7 mouse cellular contexts compared by ENCODE assay signal in genomic region chr9:108094998-108095411, GRCm38 (mm10). TPM values are rescaled to one million over a fixed set of nuclear protein-coding genes. Genes with fewer than 3 reads are reported as not detected.
DNase-seq lines count a peak whose midpoint lies in the region; ATAC-seq lines count a peak whose summit lies in the region.

No protein-coding gene starts in this region.

- DNase-seq in thymus, postnatal 14 days: peak; percentile 44
- DNase-seq in thymus, postnatal 0 days (ENCODE audit: low spot score): no peak
- no peak for DNase-seq in embryonic facial prominence, embryonic 10.5 days (ENCODE audit: low spot score)
- DNase-seq in heart, postnatal 4 days: peak; percentile 32
- peak; percentile 72 to 78 for DNase-seq in spleen, postnatal 14 days (ENCODE audit: low spot score in 2 of 2)
- no peak for DNase-seq in MN1 (ENCODE audit: low spot score)

- peak overlapping the region; percentile 81 for H3K4me2 ChIP-seq in liver, embryonic 15.5 days

- WGBS in embryonic facial prominence, embryonic 10.5 days: under 1% methylated on average over 16 of the region's 16 CpGs
- WGBS in liver, embryonic 15.5 days (ENCODE audit: insufficient replicate concordance): under 1% methylated on average over 16 of the region's 16 CpGs

- H3K27me3 ChIP-seq in embryonic facial prominence, embryonic 10.5 days (replicated peaks; ENCODE audit: low read depth, poor library complexity, severe bottlenecking): no peaks in the 10 kb centered on the region
- H3K27me3 ChIP-seq in liver, embryonic 15.5 days: no peaks in the 10 kb centered on the region

- peak; percentile 85 for ATAC-seq in liver, embryonic 15.5 days (ENCODE audit: insufficient read depth)

- H3K9me3 ChIP-seq in embryonic facial prominence, embryonic 10.5 days: no peaks in the 10 kb centered on the region
- no peaks in the 10 kb centered on the region for H3K9me3 ChIP-seq in liver, embryonic 15.5 days (replicated peaks)

- peak overlapping the region; percentile 90 for H3K27ac ChIP-seq in embryonic facial prominence, embryonic 10.5 days (replicated peaks)
- H3K27ac ChIP-seq in liver, embryonic 15.5 days (replicated peaks): peak overlapping the region; percentile 99

- H3K4me1 ChIP-seq in embryonic facial prominence, embryonic 10.5 days: peaks cover 41% of the 10 kb centered on the region
- peaks cover 78% of the 10 kb centered on the region for H3K4me1 ChIP-seq in liver, embryonic 15.5 days (replicated peaks)

- peaks cover 31% of the 10 kb centered on the region for H3K36me3 ChIP-seq in embryonic facial prominence, embryonic 10.5 days (replicated peaks)
- H3K36me3 ChIP-seq in liver, embryonic 15.5 days (replicated peaks): peaks cover 41% of the 10 kb centered on the region

- H3K9ac ChIP-seq in liver, embryonic 15.5 days: peak overlapping the region; percentile 80

- peak overlapping the region; percentile 89 for H3K4me3 ChIP-seq in embryonic facial prominence, embryonic 10.5 days
- H3K4me3 ChIP-seq in liver, embryonic 15.5 days (replicated peaks): peak overlapping the region; percentile 80

RNA-seq across cellular contexts. Expression of gene Apeh, which starts 0.6 kb away (rescaled TPM):
- polyA plus RNA-seq in thymus, postnatal 0 days (2015; fragmentation: Nextera tagmentation; extraction: Ambion mirVana): 48.0 and 51.4 TPM in 2 replicates
- polyA plus RNA-seq in embryonic facial prominence, embryonic 10.5 days (2016; fragmentation: Nextera tagmentation; extraction: Ambion mirVana): 68.3 and 72.8 TPM in 2 replicates
- 10 to 100 TPM; 42.2 to 45.1 TPM for total RNA-seq in heart, postnatal 4 days (2021)
- 194 and 242 TPM in 2 replicates for polyA plus RNA-seq in liver, embryonic 15.5 days (2015; fragmentation: Nextera tagmentation; extraction: Ambion mirVana)

RNA-seq across cellular contexts. Expression of gene Rnf123, which starts 11.9 kb away (rescaled TPM):
- polyA plus RNA-seq in thymus, postnatal 0 days (2015; fragmentation: Nextera tagmentation; extraction: Ambion mirVana): 27.9 and 37.9 TPM in 2 replicates
- 32.7 and 34.1 TPM in 2 replicates for polyA plus RNA-seq in embryonic facial prominence, embryonic 10.5 days (2016; fragmentation: Nextera tagmentation; extraction: Ambion mirVana)
- 10 to 100 TPM; 62.6 to 63.4 TPM for total RNA-seq in heart, postnatal 4 days (2021)
- 100 and 123 TPM in 2 replicates for polyA plus RNA-seq in liver, embryonic 15.5 days (2015; fragmentation: Nextera tagmentation; extraction: Ambion mirVana)

RNA-seq across cellular contexts. Expression of gene Mst1, which starts 14.8 kb away (rescaled TPM):
- 1.5 and 3.1 TPM in 2 replicates for polyA plus RNA-seq in thymus, postnatal 0 days (2015; fragmentation: Nextera tagmentation; extraction: Ambion mirVana)
- 0.43 and 0.69 TPM in 2 replicates for polyA plus RNA-seq in embryonic facial prominence, embryonic 10.5 days (2016; fragmentation: Nextera tagmentation; extraction: Ambion mirVana)
- not detected for total RNA-seq in heart, postnatal 4 days (2021)
- 41.1 and 51.2 TPM in 2 replicates for polyA plus RNA-seq in liver, embryonic 15.5 days (2015; fragmentation: Nextera tagmentation; extraction: Ambion mirVana)

RNA-seq across cellular contexts. Expression of gene Amigo3, which starts 42.0 kb away (rescaled TPM):
- polyA plus RNA-seq in thymus, postnatal 0 days (2015; fragmentation: Nextera tagmentation; extraction: Ambion mirVana): 1.7 and 2.0 TPM in 2 replicates
- 2.7 and 2.8 TPM in 2 replicates for polyA plus RNA-seq in embryonic facial prominence, embryonic 10.5 days (2016; fragmentation: Nextera tagmentation; extraction: Ambion mirVana)
- total RNA-seq in heart, postnatal 4 days (2021): 1 to 10 TPM; 2.3 to 2.6 TPM
- 1.5 and 1.8 TPM in 2 replicates for polyA plus RNA-seq in liver, embryonic 15.5 days (2015; fragmentation: Nextera tagmentation; extraction: Ambion mirVana)

RNA-seq across cellular contexts. Expression of gene Gmppb, which starts 46.0 kb away (rescaled TPM):
- 29.9 TPM in 2 replicates for polyA plus RNA-seq in thymus, postnatal 0 days (2015; fragmentation: Nextera tagmentation; extraction: Ambion mirVana)
- polyA plus RNA-seq in embryonic facial prominence, embryonic 10.5 days (2016; fragmentation: Nextera tagmentation; extraction: Ambion mirVana): 23.3 and 26.1 TPM in 2 replicates
- 10 to 100 TPM; 14.2 to 17.1 TPM for total RNA-seq in heart, postnatal 4 days (2021)
- 15.3 and 16.3 TPM in 2 replicates for polyA plus RNA-seq in liver, embryonic 15.5 days (2015; fragmentation: Nextera tagmentation; extraction: Ambion mirVana)

Comparison
In these comparisons a context has a peak if more than half of its experiments do, and no peak if none do; other contexts are left out.
1. DNase-seq: peak in thymus, postnatal 14 days (single experiment), heart, postnatal 4 days (single experiment) and spleen, postnatal 14 days (2 of 2); none in thymus, postnatal 0 days (single experiment), embryonic facial prominence, embryonic 10.5 days (single experiment) and MN1 (single experiment).
2. RNA of gene Mst1, which starts 14.8 kb away (polyA plus RNA-seq): 41.1 to 51.2 TPM in liver, embryonic 15.5 days; 1.5 to 3.1 TPM in thymus, postnatal 0 days and 0.43 to 0.69 TPM in embryonic facial prominence, embryonic 10.5 days; every median in the first group is over 10 times any median in the second.